Mouse (Mus musculus) limb, embryonic 15.5 days (tissue): ENCODE measurements around the gene Sphk2. TPM values are rescaled to one million over a fixed set of nuclear protein-coding genes. Genes with fewer than 3 reads are reported as not detected.
A peak's percentile ranks its signal among the peaks of the same experiment; 100 is the strongest.

Source experiments
- ATAC-seq: fragments of 200-750 bp; cut with Nextera tagmentation; 2 replicates; pipeline ENCODE4 v1.8.0; 2017; ENCODE audit warnings: low read depth, moderate TSS enrichment; ENCODE audit not compliant: insufficient number of reproducible peaks, low FRiP score, low TSS enrichment
- H3K27ac ChIP-seq: fragments of 300-500 bp; sonication (generic); 2 replicates; pipeline ENCODE4 v1.5.1; 2015; ENCODE audit warnings: moderate library complexity, mild to moderate bottlenecking, inconsistent platforms
- H3K27me3 ChIP-seq: fragments of 300-500 bp; sonication (generic); 2 replicates; pipeline ENCODE4 v1.6.1; 2015; ENCODE audit warnings: inconsistent platforms
- H3K36me3 ChIP-seq: fragments of 300-500 bp; sonication (generic); 2 replicates; pipeline ENCODE4 v1.6.1; 2015; ENCODE audit warnings: inconsistent platforms
- H3K4me1 ChIP-seq: fragments of 300-500 bp; sonication (generic); 2 replicates; pipeline ENCODE4 v1.6.1; 2015; ENCODE audit warnings: inconsistent platforms
- H3K4me2 ChIP-seq: fragments of 300-500 bp; sonication (generic); 2 replicates; pipeline ENCODE4 v1.6.1; 2015; ENCODE audit warnings: mild to moderate bottlenecking, inconsistent platforms
- H3K4me3 ChIP-seq: fragments of 300-500 bp; sonication (generic); 2 replicates; pipeline ENCODE4 v1.5.1; 2015; ENCODE audit warnings: mild to moderate bottlenecking, inconsistent platforms
- H3K9ac ChIP-seq: fragments of 300-500 bp; sonication (generic); 2 replicates; pipeline ENCODE4 v1.6.1; 2015; ENCODE audit warnings: inconsistent platforms
- H3K9me3 ChIP-seq: fragments of 300-500 bp; sonication (generic); 2 replicates; pipeline ENCODE4 v1.6.1; 2016; ENCODE audit warnings: inconsistent platforms
- WGBS: fragments of 180-500 bp; shearing (Covaris S2); methylation state at CpG from one replicate; pipeline ENCODE4 v1.1.7; 2015; 5-methylcytosine and 5-hydroxymethylcytosine counted together
- polyA plus RNA-seq: library from polyadenylated mRNA; unstranded; fragments of >200 nt; fragmentation: Nextera tagmentation; extraction: Ambion mirVana; gene quantifications from 2 replicates; pipeline ENCODE4 v1.2.1, GENCODE M21; 2015

Gene Sphk2
- polyA plus RNA-seq: 38.5 and 39.7 TPM in 2 replicates

DNA sequence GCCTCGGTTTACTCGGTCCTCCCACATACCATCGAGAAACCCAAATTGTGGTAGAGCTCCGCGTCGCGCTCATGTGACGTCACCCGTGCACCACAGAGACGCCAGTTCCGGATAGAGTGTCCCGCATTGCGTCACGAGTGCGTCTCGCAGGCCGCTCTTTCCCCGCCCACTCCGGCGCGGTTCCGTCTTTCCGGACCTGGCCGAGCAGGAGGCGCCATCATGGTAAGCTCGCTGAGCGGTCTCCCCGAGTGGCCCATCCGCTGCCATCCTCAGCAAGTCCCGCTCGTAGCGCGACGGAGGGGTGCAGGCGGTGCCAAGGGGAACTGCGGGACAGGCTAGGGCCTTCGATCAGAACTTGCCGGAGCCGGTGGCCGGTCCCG, at the start of gene Sphk2:
Gene Sphk2, minus strand, starts transcription at position 85 of the 380 bp plus-strand sequence.
- WGBS: under 1% methylated on average over 41 of the region's 41 CpGs
- Histone ChIP-seq H3K4me3 (peak within 1 kb of the TSS; percentile 73), H3K36me3 (peaks cover 50% of the 10 kb centered on the region)

DNA sequence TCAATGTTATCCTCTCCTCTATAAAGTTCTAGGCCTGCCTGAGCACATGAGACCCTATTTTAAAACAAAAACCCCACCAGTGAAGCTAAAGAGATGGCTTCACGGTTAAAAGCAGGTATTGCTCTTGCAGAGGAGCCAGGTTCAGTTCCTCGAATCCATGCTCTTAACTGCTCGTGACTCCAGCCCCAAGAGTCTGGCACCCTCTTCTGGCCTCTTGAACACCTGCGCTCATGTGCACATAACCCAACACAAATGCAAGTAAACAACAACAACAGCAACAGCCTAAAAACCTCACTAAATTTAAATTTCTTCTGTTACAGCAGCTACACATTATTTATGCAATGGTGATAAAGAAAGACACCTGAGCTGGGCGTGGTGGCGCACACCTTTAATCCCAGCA, 49.7 kb upstream of the Sphk2 start:
- H3K9ac ChIP-seq: no peak overlapping the region
- H3K4me1 ChIP-seq: 0 out of 2 replicates have a peak, but pooled peaks cover 7% of the 10 kb centered on the region
- no peaks in the 10 kb centered on the region for H3K27me3 ChIP-seq
- 92% methylated on average over 6 of the region's 6 CpGs for WGBS
- no peak overlapping the region for H3K4me2 ChIP-seq
- no peak for ATAC-seq
- no peaks in the 10 kb centered on the region for H3K36me3 ChIP-seq
- no peaks in the 10 kb centered on the region for H3K9me3 ChIP-seq
- H3K4me3 ChIP-seq: no peak overlapping the region
- no peak overlapping the region for H3K27ac ChIP-seq

More for the DNA sequence above, at the start of gene Sphk2:
- Histone ChIP-seq H3K4me2 (peak within 1 kb of the TSS; percentile 90), H3K9ac (peak within 1 kb of the TSS; percentile 90), H3K27me3 (no peaks in the 10 kb centered on the region), H3K9me3 (no peaks in the 10 kb centered on the region), H3K27ac (peak within 1 kb of the TSS; percentile 95), H3K4me1 (peaks cover 60% of the 10 kb centered on the region)
- peak; percentile 81 for ATAC-seq

DNA sequence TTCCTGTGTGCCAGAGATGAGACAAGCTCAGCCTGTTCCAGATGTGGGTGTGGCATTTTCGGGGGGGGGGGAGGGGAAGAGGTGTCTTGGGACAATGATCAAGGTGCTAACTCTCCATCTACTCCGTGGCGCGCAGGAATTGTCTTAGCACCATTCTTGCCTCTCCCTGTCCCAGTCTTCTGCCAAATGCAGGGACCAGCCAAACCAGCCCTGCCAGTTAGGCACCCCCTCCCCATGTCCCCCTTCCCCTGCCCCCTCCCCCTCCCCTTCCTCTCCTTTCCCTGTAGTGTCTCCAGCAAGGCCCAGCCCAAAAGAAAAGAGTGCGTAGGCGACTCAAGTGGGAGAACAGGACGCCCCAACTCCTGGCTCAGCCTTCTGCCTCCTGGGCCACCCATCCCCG, 49.0 kb upstream of the Sphk2 start:
- Histone ChIP-seq H3K36me3 (no peaks in the 10 kb centered on the region), H3K4me2 (no peak overlapping the region), H3K9ac (no peak overlapping the region), H3K4me3 (no peak overlapping the region), H3K27ac (no peak overlapping the region; the same call in 1 of the 2 replicates), H3K9me3 (no peaks in the 10 kb centered on the region), H3K27me3 (no peaks in the 10 kb centered on the region), H3K4me1 (0 out of 2 replicates have a peak, but pooled peaks cover 7% of the 10 kb centered on the region)
- ATAC-seq: peak; percentile 56; the same call in 1 of the 2 replicates
- 38% methylated on average over 8 of the region's 8 CpGs for WGBS

DNA sequence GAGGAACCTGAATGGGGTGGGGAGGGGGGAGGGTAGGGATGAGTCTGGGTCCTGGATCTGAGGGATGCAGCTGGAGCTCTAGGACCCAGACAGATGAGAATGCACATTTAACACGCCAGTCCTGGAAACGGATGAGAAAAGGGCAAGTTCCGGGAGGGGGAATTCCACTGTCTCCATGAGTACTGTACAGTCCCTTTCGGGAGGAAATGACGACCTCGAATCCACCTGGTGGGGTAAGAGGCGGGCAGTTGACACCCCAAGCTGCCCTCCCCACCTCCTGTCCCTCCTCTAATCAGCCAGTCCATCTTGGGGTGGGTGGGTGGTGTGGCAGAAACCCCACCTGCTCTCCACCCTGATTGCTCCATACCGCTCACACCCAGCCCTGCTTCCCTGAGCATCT, 48.2 kb upstream of the Sphk2 start:
- Histone ChIP-seq H3K9me3 (no peaks in the 10 kb centered on the region), H3K4me2 (no peak overlapping the region), H3K27me3 (no peaks in the 10 kb centered on the region), H3K4me1 (0 out of 2 replicates have a peak, but pooled peaks cover 7% of the 10 kb centered on the region), H3K4me3 (no peak overlapping the region), H3K36me3 (no peaks in the 10 kb centered on the region), H3K27ac (peak overlapping the region; percentile 64), H3K9ac (no peak overlapping the region)
- ATAC-seq: no peak
- 38% methylated on average over 8 of the region's 8 CpGs for WGBS

DNA sequence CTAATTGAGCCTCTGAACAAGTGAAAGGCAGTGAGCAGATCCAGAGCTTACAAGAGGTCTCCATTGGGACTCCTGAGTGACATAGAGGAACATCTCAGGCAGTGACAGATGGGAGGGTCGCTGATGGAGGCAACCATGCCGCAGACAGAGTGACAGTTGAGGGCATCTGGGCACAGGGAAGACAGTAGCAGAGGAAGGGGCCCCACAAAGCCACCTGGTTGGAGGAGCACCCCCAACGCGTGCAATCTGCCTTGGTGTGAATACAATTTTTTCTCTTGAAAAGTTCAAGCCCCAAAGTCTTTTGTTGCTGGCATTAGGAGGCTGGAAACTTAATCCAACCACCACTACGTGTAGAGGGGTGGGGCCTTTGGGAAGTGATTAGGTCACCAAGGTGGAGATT, 42.3 kb upstream of the Sphk2 start:
- Histone ChIP-seq H3K9ac (no peak overlapping the region), H3K27me3 (peaks cover 28% of the 10 kb centered on the region), H3K4me1 (peaks cover 7% of the 10 kb centered on the region; the same call in 1 of the 2 replicates), H3K4me2 (no peak overlapping the region), H3K27ac (no peak overlapping the region), H3K36me3 (no peaks in the 10 kb centered on the region), H3K4me3 (no peak overlapping the region), H3K9me3 (no peaks in the 10 kb centered on the region)
- ATAC-seq: no peak
- WGBS: 63% methylated on average over 5 of the region's 5 CpGs

DNA sequence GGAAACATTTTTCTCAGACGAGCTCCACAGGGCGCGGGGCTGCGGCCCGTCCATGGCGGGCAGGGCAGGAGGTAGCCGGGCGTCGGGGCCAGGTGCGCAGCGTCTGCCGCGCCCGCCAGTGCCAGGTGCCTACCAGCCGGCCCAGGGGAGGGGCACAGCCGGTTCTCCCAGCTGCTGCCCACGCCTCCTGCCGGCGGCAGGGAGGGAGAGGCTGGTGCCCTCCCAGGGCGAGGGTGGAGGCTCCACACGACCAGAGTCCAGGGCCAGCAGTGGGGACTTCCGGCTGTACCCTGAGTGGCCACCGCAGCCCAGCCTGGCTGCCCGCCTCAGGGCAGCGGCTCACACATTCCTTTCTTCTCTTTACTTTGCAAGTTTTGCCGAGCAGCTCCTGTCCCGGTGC, 41.6 kb upstream of the Sphk2 start:
- Histone ChIP-seq H3K27me3 (peaks cover 28% of the 10 kb centered on the region), H3K4me2 (peak overlapping the region; percentile 42), H3K9ac (no peak overlapping the region), H3K4me3 (peak overlapping the region; percentile 21), H3K9me3 (no peaks in the 10 kb centered on the region), H3K27ac (no peak overlapping the region; the same call in 1 of the 2 replicates), H3K36me3 (no peaks in the 10 kb centered on the region), H3K4me1 (peaks cover 7% of the 10 kb centered on the region; the same call in 1 of the 2 replicates)
- 3% methylated on average over 26 of the region's 27 CpGs for WGBS
- no peak for ATAC-seq

DNA sequence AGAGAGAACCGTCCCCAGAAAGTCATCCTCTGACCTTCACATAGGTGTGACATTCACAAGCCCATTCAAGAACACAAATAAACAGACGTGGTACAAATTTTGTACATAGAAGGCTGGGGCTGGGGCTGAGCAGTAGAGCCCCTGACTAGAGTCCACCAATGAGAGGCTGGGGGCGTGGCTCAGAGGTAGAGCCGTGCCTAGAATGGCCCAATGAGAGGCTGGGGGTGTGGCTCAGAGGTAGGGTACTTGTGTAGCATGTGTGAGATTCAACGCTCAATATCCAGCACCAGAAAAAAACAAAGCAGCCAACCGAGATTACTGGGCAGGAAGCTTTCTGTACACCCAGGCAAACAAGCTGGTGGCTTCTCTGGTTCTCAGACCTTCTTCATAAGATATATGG, 37.9 kb upstream of the Sphk2 start:
- no peak overlapping the region for H3K27ac ChIP-seq
- H3K9ac ChIP-seq: no peak overlapping the region
- no peak for ATAC-seq
- H3K27me3 ChIP-seq: peaks cover 28% of the 10 kb centered on the region
- peaks cover 7% of the 10 kb centered on the region; the same call in 1 of the 2 replicates for H3K4me1 ChIP-seq
- no peaks in the 10 kb centered on the region for H3K9me3 ChIP-seq
- WGBS: 58% methylated on average over 6 of the region's 6 CpGs
- no peak overlapping the region for H3K4me2 ChIP-seq
- H3K36me3 ChIP-seq: no peaks in the 10 kb centered on the region
- no peak overlapping the region for H3K4me3 ChIP-seq

DNA sequence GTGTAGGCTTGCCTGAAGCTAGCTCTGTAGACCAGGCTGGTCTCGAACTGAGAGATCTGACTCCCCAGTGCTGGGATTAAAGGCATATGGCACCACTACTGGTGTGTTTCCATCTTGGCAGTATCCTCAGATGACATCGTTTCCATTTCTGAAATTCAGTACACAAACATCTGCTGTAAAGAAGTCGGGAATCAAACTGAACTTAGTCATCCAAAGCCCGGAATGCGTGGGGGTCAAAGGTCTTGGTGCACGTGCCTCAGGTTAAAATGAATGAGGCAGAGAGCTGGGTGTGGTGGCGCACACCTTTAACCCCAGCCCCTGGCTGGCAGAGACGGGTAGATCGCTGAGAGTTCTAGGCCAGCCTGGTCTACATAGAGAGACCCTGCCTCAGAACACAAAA, 32.4 kb upstream of the Sphk2 start:
- no peaks in the 10 kb centered on the region for H3K9me3 ChIP-seq
- H3K9ac ChIP-seq: no peak overlapping the region
- no peaks in the 10 kb centered on the region for H3K27me3 ChIP-seq
- WGBS: 64% methylated on average over 9 of the region's 9 CpGs
- ATAC-seq: no peak
- no peak overlapping the region for H3K4me2 ChIP-seq
- peaks cover 8% of the 10 kb centered on the region; the same call in 1 of the 2 replicates for H3K4me1 ChIP-seq
- no peak overlapping the region for H3K4me3 ChIP-seq
- no peak overlapping the region for H3K27ac ChIP-seq
- no peaks in the 10 kb centered on the region for H3K36me3 ChIP-seq

DNA sequence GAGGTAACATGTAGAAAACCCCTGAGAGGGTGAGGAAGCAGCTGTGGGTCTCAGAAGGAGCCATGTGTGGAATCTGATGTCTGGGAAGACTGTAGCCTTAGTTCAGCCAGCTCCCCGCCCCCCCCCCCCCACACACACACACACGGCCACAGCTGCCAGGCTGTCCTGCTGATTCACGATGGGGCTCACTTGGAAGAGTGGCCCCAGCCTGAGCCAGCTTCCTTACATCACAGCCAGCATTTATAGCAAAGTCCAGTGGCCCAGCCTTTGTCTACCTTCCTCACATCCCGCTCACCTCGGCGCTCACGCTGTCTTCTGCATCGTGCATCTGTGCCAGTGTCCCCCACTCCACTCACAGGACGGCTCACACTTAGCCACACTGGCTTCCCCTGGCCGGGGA, 31.6 kb upstream of the Sphk2 start:
- H3K9ac ChIP-seq: no peak overlapping the region
- H3K4me3 ChIP-seq: no peak overlapping the region
- no peaks in the 10 kb centered on the region for H3K27me3 ChIP-seq
- no peak for ATAC-seq
- no peaks in the 10 kb centered on the region for H3K9me3 ChIP-seq
- no peak overlapping the region for H3K27ac ChIP-seq
- WGBS: 33% methylated on average over 9 of the region's 10 CpGs
- H3K4me2 ChIP-seq: no peak overlapping the region
- H3K4me1 ChIP-seq: peaks cover 8% of the 10 kb centered on the region; the same call in 1 of the 2 replicates
- no peaks in the 10 kb centered on the region for H3K36me3 ChIP-seq

DNA sequence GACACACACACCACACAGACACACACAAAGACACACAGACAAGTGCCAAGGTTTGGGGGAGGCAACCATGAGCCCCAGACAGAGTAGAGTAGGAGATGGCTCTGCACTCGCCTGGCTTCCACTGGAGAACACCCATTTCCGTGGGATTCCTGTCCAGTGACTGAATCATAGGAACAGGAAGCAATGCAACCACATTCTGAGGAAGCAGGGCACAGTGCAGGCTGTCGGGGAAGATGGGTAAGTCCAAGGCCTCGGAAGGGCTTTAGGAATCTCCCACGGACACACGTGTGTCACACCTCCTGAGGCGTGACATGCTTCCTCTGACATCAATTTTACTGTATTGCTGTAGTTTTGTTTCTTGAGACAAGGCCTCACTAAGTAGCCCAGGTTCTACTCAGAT, 30.3 kb upstream of the Sphk2 start:
- 81% methylated on average over 7 of the region's 7 CpGs for WGBS

DNA sequence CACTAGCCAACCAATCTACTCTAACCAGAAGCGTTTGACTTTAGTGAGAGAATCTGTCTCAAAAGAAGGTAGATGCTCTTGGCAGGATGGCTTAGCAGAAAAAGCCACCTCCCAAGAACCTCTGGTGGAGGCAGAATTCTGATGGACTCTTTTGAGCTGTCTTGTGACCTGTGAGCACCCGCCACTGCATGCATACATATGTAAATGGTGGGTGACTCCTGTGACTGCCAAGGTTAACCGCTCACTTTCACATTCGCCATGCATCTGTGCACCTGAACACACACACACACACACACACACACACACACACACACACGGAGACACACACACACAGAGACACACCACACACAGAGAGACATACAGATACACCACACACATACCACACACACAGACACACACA, 29.6 kb upstream of the Sphk2 start:
- H3K4me3 ChIP-seq: no peak overlapping the region
- ATAC-seq: no peak
- H3K36me3 ChIP-seq: no peaks in the 10 kb centered on the region
- no peaks in the 10 kb centered on the region for H3K9me3 ChIP-seq
- 86% methylated on average over 5 of the region's 5 CpGs for WGBS
- peaks cover 8% of the 10 kb centered on the region; the same call in 1 of the 2 replicates for H3K4me1 ChIP-seq
- H3K27ac ChIP-seq: no peak overlapping the region
- H3K9ac ChIP-seq: no peak overlapping the region
- H3K27me3 ChIP-seq: no peaks in the 10 kb centered on the region
- H3K4me2 ChIP-seq: no peak overlapping the region

More for the DNA sequence above, 30.3 kb upstream of the Sphk2 start:
- Histone ChIP-seq H3K27me3 (no peaks in the 10 kb centered on the region), H3K36me3 (no peaks in the 10 kb centered on the region), H3K4me2 (no peak overlapping the region), H3K4me1 (peaks cover 8% of the 10 kb centered on the region; the same call in 1 of the 2 replicates), H3K9me3 (no peaks in the 10 kb centered on the region), H3K9ac (no peak overlapping the region), H3K4me3 (no peak overlapping the region), H3K27ac (no peak overlapping the region)
- no peak for ATAC-seq

DNA sequence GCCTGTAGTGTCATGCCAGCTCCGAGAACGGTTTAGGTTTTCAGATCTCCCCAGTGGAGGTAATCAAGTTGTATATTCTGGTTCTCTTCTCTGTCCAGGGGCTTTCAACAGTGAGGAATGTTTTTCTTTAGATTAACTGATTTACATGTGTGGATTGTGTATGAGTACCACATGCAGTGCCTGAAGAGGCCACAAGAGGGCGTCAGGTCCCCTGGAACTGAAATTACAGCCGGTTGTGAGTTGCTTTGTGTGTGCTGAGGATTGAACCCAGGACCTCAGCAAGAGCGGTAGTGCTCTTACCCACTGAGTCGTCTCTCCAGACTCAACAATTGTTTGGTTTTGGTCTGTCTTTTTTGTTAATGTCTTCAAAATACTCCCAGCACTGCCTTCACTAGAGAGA, 28.7 kb upstream of the Sphk2 start:
- WGBS: 65% methylated on average over 6 of the region's 6 CpGs
- H3K9me3 ChIP-seq: no peaks in the 10 kb centered on the region
- no peak overlapping the region for H3K4me3 ChIP-seq
- H3K27me3 ChIP-seq: no peaks in the 10 kb centered on the region
- H3K36me3 ChIP-seq: no peaks in the 10 kb centered on the region
- no peak for ATAC-seq
- H3K27ac ChIP-seq: no peak overlapping the region
- no peak overlapping the region for H3K4me2 ChIP-seq
- peaks cover 16% of the 10 kb centered on the region for H3K4me1 ChIP-seq
- no peak overlapping the region for H3K9ac ChIP-seq

DNA sequence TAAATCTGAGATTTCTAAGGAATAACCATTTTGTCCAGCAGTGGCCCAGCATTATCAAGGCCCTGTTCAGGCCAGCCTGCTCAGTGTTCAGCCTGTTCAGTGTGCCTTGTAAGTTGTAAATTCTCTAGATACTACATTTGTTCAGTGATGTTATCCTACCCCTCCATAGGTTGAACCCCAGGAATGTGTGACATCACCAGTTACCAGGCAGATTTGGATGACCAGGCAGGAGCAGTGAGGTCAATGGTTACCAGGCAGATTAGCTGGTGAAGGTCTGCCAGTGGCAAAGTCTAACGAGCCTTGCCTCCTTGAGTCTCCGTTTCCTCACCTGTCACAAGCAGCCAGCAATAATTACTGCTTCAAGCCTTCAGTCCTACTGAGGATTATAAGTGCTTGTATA, 26.6 kb upstream of the Sphk2 start:
- no peak overlapping the region for H3K4me2 ChIP-seq
- H3K4me3 ChIP-seq: no peak overlapping the region
- H3K27me3 ChIP-seq: no peaks in the 10 kb centered on the region
- no peak overlapping the region for H3K9ac ChIP-seq
- peaks cover 11% of the 10 kb centered on the region for H3K4me1 ChIP-seq
- no peak overlapping the region for H3K27ac ChIP-seq
- no peaks in the 10 kb centered on the region for H3K36me3 ChIP-seq
- WGBS: 25% methylated on average over 2 of the region's 2 CpGs
- H3K9me3 ChIP-seq: no peaks in the 10 kb centered on the region
- ATAC-seq: no peak
